Mouse (Mus musculus): ENCODE data around the gene Srebf1. TPM values are rescaled to one million over a fixed set of nuclear protein-coding genes. Genes with fewer than 3 reads are reported as not detected.
A peak's percentile ranks its signal among the peaks of the same experiment; 100 is the strongest.

Srebf1 gene
- total and polyA plus RNA-seq, 3 experiments = 69.8 to 126 (median 120) TPM

GRCm38 (mm10) chr11:60225874-60226273, 3.5 kb upstream of the Srebf1 start:
- Histone ChIP-seq H3K4me1 (ENCODE audit: control insufficient read depth in 1 of 2, insufficient read depth in 2 of 2) (peaks cover 3 to 44% of the 10 kb centered on the region in 2 experiments; a peak in 2 of 4 replicates), H3K4me3 (replicated peaks in 1 of 3; ENCODE audit: low read depth in 2 of 3, low read length in 2 of 3, poor library complexity in 1 of 3) (no peak overlapping the region), H3K36me3 (replicated peaks in 1 of 2; ENCODE audit: control insufficient read depth in 1 of 2, insufficient read depth in 1 of 2, low read length in 1 of 2) (peaks cover 5 to 16% of the 10 kb centered on the region in 2 experiments), H3K4me2 (ENCODE audit: insufficient read depth, low read depth, poor library complexity, severe bottlenecking) (no peak overlapping the region), H3K9me3 (replicated peaks; ENCODE audit: low read length) (no peaks in the 10 kb centered on the region), H3K27me3 (replicated peaks) (no peaks in the 10 kb centered on the region), H3K79me2 (replicated peaks; ENCODE audit: control insufficient read depth, extremely low read depth, insufficient read depth, poor library complexity, severe bottlenecking) (no peaks in the 10 kb centered on the region), H3K27ac (ENCODE audit: insufficient read depth, low read depth) (no peak overlapping the region), H3K9ac (ENCODE audit: insufficient read depth, low read depth) (no peak overlapping the region)
- DNase-seq (ENCODE audit: extremely low read depth) = no peak
- TF ChIP-seq POLR2AphosphoS2 (IDR thresholded peaks at IDR 0.05; ENCODE audit: low read depth, low read length) (no peak), USF1 (IDR thresholded peaks at IDR 0.05; ENCODE audit: low read depth, low read length) (no peak), MAX (IDR thresholded peaks at IDR 0.05; ENCODE audit: low read length) (no peak), NRF1 (IDR thresholded peaks at IDR 0.05; ENCODE audit: low read depth, low read length) (no peak), GABPA (IDR thresholded peaks at IDR 0.05; ENCODE audit: insufficient replicate concordance, low read depth, low read length) (no peak), SIN3A (IDR thresholded peaks at IDR 0.05; ENCODE audit: low read length) (no peak), ZC3H11A (IDR thresholded peaks at IDR 0.05; ENCODE audit: low read depth, low read length) (no peak), BHLHE40 (IDR thresholded peaks at IDR 0.05; ENCODE audit: low read depth, low read length) (no peak), E2F4 (IDR thresholded peaks at IDR 0.05; ENCODE audit: insufficient replicate concordance, low read depth, low read length) (no peak), USF2 (conservative IDR thresholded peaks at IDR 0.05; ENCODE audit: low read depth, low read length) (no peak)
- in situ Hi-C loops (cut with MboI; ENCODE audit: low pct_ligation_motif_present, low pct_unique_long_range_greater_than_20kb, low sequenced_read_pairs) (no loop called here), dilution Hi-C loops (cut with MboI; ENCODE audit: extremely low pct_ligation_motif_present, extremely low pct_unique_long_range_greater_than_20kb, low sequenced_read_pairs) (no loop called here)

GRCm38 (mm10) chr11:60224676-60225075, 2.3 kb upstream of the Srebf1 start:
- Histone ChIP-seq H3K27me3 (replicated peaks) (no peaks in the 10 kb centered on the region), H3K9me3 (replicated peaks; ENCODE audit: low read length) (no peaks in the 10 kb centered on the region), H3K4me1 (ENCODE audit: control insufficient read depth in 1 of 2, insufficient read depth in 2 of 2) (peaks cover 3 to 48% of the 10 kb centered on the region in 2 experiments; a peak in 2 of 4 replicates), H3K27ac (ENCODE audit: insufficient read depth, low read depth) (no peak overlapping the region), H3K79me2 (replicated peaks; ENCODE audit: control insufficient read depth, extremely low read depth, insufficient read depth, poor library complexity, severe bottlenecking) (peaks cover 4% of the 10 kb centered on the region; the same call in 1 of the 2 replicates), H3K4me3 (replicated peaks in 1 of 3; ENCODE audit: low read depth in 2 of 3, low read length in 2 of 3, poor library complexity in 1 of 3) (no peak overlapping the region), H3K36me3 (replicated peaks in 1 of 2; ENCODE audit: control insufficient read depth in 1 of 2, insufficient read depth in 1 of 2, low read length in 1 of 2) (peaks cover 3 to 13% of the 10 kb centered on the region in 2 experiments), H3K9ac (ENCODE audit: insufficient read depth, low read depth) (no peak overlapping the region), H3K4me2 (ENCODE audit: insufficient read depth, low read depth, poor library complexity, severe bottlenecking) (no peak overlapping the region)
- in situ Hi-C loops (cut with MboI; ENCODE audit: low pct_ligation_motif_present, low pct_unique_long_range_greater_than_20kb, low sequenced_read_pairs) (no loop called here), dilution Hi-C loops (cut with MboI; ENCODE audit: extremely low pct_ligation_motif_present, extremely low pct_unique_long_range_greater_than_20kb, low sequenced_read_pairs) (no loop called here)
- TF ChIP-seq MYC (IDR thresholded peaks at IDR 0.05; ENCODE audit: low read depth, low read length) (no peak), NELFE (IDR thresholded peaks at IDR 0.05; ENCODE audit: low read depth, low read length) (no peak), IRF4 (IDR thresholded peaks at IDR 0.05; ENCODE audit: low read depth, low read length) (no peak), POLR2AphosphoS2 (IDR thresholded peaks at IDR 0.05; ENCODE audit: low read depth, low read length) (no peak), ETS1 (conservative IDR thresholded peaks at IDR 0.05; ENCODE audit: low read depth, low read length) (no peak), MAZ (IDR thresholded peaks at IDR 0.05; ENCODE audit: low read depth, low read length) (no peak), RAD21 (IDR thresholded peaks at IDR 0.05; ENCODE audit: low read depth, low read length) (peak; percentile 52), GABPA (IDR thresholded peaks at IDR 0.05; ENCODE audit: insufficient replicate concordance, low read depth, low read length) (no peak), CTCF (conservative IDR thresholded peaks at IDR 0.05 in 1 of 2, IDR thresholded peaks at IDR 0.05 in 1 of 2; ENCODE audit: low read depth in 2 of 2, low read length in 2 of 2) (peak; percentile 36 to 65), NRF1 (IDR thresholded peaks at IDR 0.05; ENCODE audit: low read depth, low read length) (no peak), SMC3 (IDR thresholded peaks at IDR 0.05; ENCODE audit: low read depth, low read length) (peak; percentile 51), MAX (IDR thresholded peaks at IDR 0.05; ENCODE audit: low read length) (no peak), TBP (conservative IDR thresholded peaks at IDR 0.05; ENCODE audit: low read depth, low read length) (no peak), JUND (conservative IDR thresholded peaks at IDR 0.05; ENCODE audit: low read depth, low read length) (no peak)
- DNase-seq (ENCODE audit: extremely low read depth) = no peak

Data from CH12.LX (cell line).